Mouse (Mus musculus) CH12.LX (cell line): Measurements from ENCODE around the gene Gria2. TPM values are rescaled to one million over a fixed set of nuclear protein-coding genes. Genes with fewer than 3 reads are reported as not detected.

Source experiments
- DNase-seq: peaks from one replicate; pipeline ENCODE4 v3.0.0-alpha.2; 2013; ENCODE audit errors: extremely low read depth
- H3K27ac ChIP-seq: 2 replicates; pipeline ENCODE4 v1.5.1; 2012; ENCODE audit warnings: low read depth, mild to moderate bottlenecking, control low read depth, moderate library complexity; ENCODE audit not compliant: insufficient read depth
- H3K27me3 ChIP-seq: replicated peaks from 2 replicates; pipeline ENCODE3; 2012; ENCODE audit warnings: inconsistent platforms
- H3K36me3 ChIP-seq, 2 experiments: replicated peaks in 1 of 2; 2 replicates each; pipeline versions ENCODE3 to v1.6.1; 2012; ENCODE audit warnings: inconsistent platforms in 1 of 2, low read length in 1 of 2, mild to moderate bottlenecking in 1 of 2, mixed read lengths in 1 of 2, moderate library complexity in 1 of 2; ENCODE audit not compliant: control insufficient read depth in 1 of 2, insufficient read depth in 1 of 2
- H3K4me1 ChIP-seq, 2 experiments: 2 replicates each; pipeline ENCODE4 v1.6.1; 2012; ENCODE audit warnings: inconsistent platforms in 1 of 2, moderate library complexity in 1 of 2; ENCODE audit not compliant: insufficient read depth in 2 of 2, control insufficient read depth in 1 of 2
- H3K4me2 ChIP-seq: 2 replicates; pipeline ENCODE4 v1.6.1; 2012; ENCODE audit warnings: low read depth, mild to moderate bottlenecking, control low read depth; ENCODE audit not compliant: poor library complexity, insufficient read depth, severe bottlenecking
- H3K4me3 ChIP-seq, 3 experiments: fragments of 150-350 bp in 1 of 3; sonication (generic) in 1 of 3; replicated peaks in 1 of 3; 2 replicates each; pipeline versions ENCODE3 to v1.5.1; 2011 to 2012; ENCODE audit warnings: low read depth in 2 of 3, low read length in 2 of 3, mild to moderate bottlenecking in 2 of 3, moderate library complexity in 2 of 3, control low read depth in 1 of 3, improper control_type of control experiment in 1 of 3, inconsistent platforms in 1 of 3, mixed read lengths in 1 of 3; ENCODE audit not compliant: poor library complexity in 1 of 3
- H3K79me2 ChIP-seq: replicated peaks from 2 replicates; pipeline ENCODE4 v1.6.1; 2012; ENCODE audit warnings: mild to moderate bottlenecking, moderate library complexity; ENCODE audit not compliant: control insufficient read depth, poor library complexity, insufficient read depth, severe bottlenecking; ENCODE audit errors: extremely low read depth
- H3K9ac ChIP-seq: 2 replicates; pipeline ENCODE4 v1.6.1; 2012; ENCODE audit warnings: low read depth, mild to moderate bottlenecking, control low read depth, moderate library complexity; ENCODE audit not compliant: insufficient read depth
- H3K9me3 ChIP-seq: replicated peaks from 2 replicates; pipeline ENCODE3; 2012; ENCODE audit warnings: low read length, inconsistent platforms, mixed read lengths
- CHD1 ChIP-seq: IDR thresholded peaks from 2 replicates; pipeline ENCODE4 v1.6.1; 2012; ENCODE audit warnings: low read depth, low read length, improper control_type of control experiment, inconsistent platforms
- CHD2 ChIP-seq: IDR thresholded peaks from 2 replicates; pipeline ENCODE4 v1.6.1; 2011; ENCODE audit warnings: low read length, improper control_type of control experiment
- CTCF ChIP-seq, 2 experiments: IDR thresholded peaks in 1 of 2; conservative IDR thresholded peaks in 1 of 2; 2 replicates each; pipeline ENCODE4 v1.5.1; 2011 to 2012; ENCODE audit warnings: low read depth in 2 of 2, low read length in 2 of 2, improper control_type of control experiment in 1 of 2, inconsistent platforms in 1 of 2, mild to moderate bottlenecking in 1 of 2, moderate library complexity in 1 of 2
- E2F4 ChIP-seq: IDR thresholded peaks from 2 replicates; pipeline ENCODE4 v1.6.1; 2011; ENCODE audit warnings: low read depth, low read length, improper control_type of control experiment; ENCODE audit not compliant: insufficient replicate concordance
- ELF1 ChIP-seq: IDR thresholded peaks from 2 replicates; pipeline ENCODE4 v1.6.1; 2014; ENCODE audit warnings: low read depth, mild to moderate bottlenecking, inconsistent platforms, low read length, improper control_type of control experiment
- ETS1 ChIP-seq: conservative IDR thresholded peaks from 2 replicates; pipeline ENCODE4 v1.6.1; 2012; ENCODE audit warnings: low read depth, mild to moderate bottlenecking, inconsistent platforms, low read length, improper control_type of control experiment, moderate library complexity
- GABPA ChIP-seq: IDR thresholded peaks from 2 replicates; pipeline ENCODE4 v1.6.1; 2012; ENCODE audit warnings: low read depth, low read length, improper control_type of control experiment, inconsistent platforms; ENCODE audit not compliant: insufficient replicate concordance
- HCFC1 ChIP-seq: IDR thresholded peaks from 2 replicates; pipeline ENCODE4 v1.6.1; 2012; ENCODE audit warnings: low read depth, mild to moderate bottlenecking, inconsistent platforms, low read length, improper control_type of control experiment
- MAFK ChIP-seq: IDR thresholded peaks from 2 replicates; pipeline ENCODE4 v1.6.1; 2011; ENCODE audit warnings: low read length, improper control_type of control experiment; ENCODE audit not compliant: insufficient replicate concordance
- MAZ ChIP-seq: IDR thresholded peaks from 2 replicates; pipeline ENCODE4 v1.6.1; 2012; ENCODE audit warnings: low read depth, mild to moderate bottlenecking, inconsistent platforms, low read length, improper control_type of control experiment, moderate library complexity
- MEF2A ChIP-seq: IDR thresholded peaks from 2 replicates; pipeline ENCODE4 v1.6.1; 2014; ENCODE audit warnings: low read depth, mild to moderate bottlenecking, inconsistent platforms, low read length, improper control_type of control experiment, borderline replicate concordance
- MYC ChIP-seq: IDR thresholded peaks from 2 replicates; pipeline ENCODE4 v1.6.1; 2011; ENCODE audit warnings: low read depth, mild to moderate bottlenecking, improper control_type of control experiment, low read length
- NELFE ChIP-seq: IDR thresholded peaks from 2 replicates; pipeline ENCODE4 v1.6.1; 2011; ENCODE audit warnings: low read depth, low read length, improper control_type of control experiment
- NRF1 ChIP-seq: IDR thresholded peaks from 2 replicates; pipeline ENCODE4 v1.6.1; 2014; ENCODE audit warnings: low read depth, mild to moderate bottlenecking, inconsistent platforms, low read length, improper control_type of control experiment, moderate library complexity
- PAX5 ChIP-seq: IDR thresholded peaks from 2 replicates; pipeline ENCODE4 v1.6.1; 2012; ENCODE audit warnings: low read length, inconsistent platforms, mixed read lengths
- POLR2A ChIP-seq: IDR thresholded peaks from 2 replicates; pipeline ENCODE4 v1.6.1; 2011; ENCODE audit warnings: low read depth, mild to moderate bottlenecking, improper control_type of control experiment, low read length
- POLR2AphosphoS2 ChIP-seq: IDR thresholded peaks from 2 replicates; pipeline ENCODE4 v1.6.1; 2011; ENCODE audit warnings: low read depth, low read length, improper control_type of control experiment
- RAD21 ChIP-seq: IDR thresholded peaks from 2 replicates; pipeline ENCODE4 v1.6.1; 2011; ENCODE audit warnings: low read depth, mild to moderate bottlenecking, low read length, improper control_type of control experiment, moderate library complexity
- SMC3 ChIP-seq: IDR thresholded peaks from 2 replicates; pipeline ENCODE4 v1.6.1; 2011; ENCODE audit warnings: low read depth, low read length, improper control_type of control experiment
- TBP ChIP-seq: conservative IDR thresholded peaks from 2 replicates; pipeline ENCODE4 v1.6.1; 2011; ENCODE audit warnings: low read depth, low read length, improper control_type of control experiment
- UBTF ChIP-seq: IDR thresholded peaks from 2 replicates; pipeline ENCODE4 v1.6.1; 2012; ENCODE audit warnings: low read depth, mild to moderate bottlenecking, inconsistent platforms, low read length, improper control_type of control experiment, moderate library complexity
- USF1 ChIP-seq: IDR thresholded peaks from 2 replicates; pipeline ENCODE4 v1.6.1; 2014; ENCODE audit warnings: low read depth, mild to moderate bottlenecking, inconsistent platforms, low read length, improper control_type of control experiment
- USF2 ChIP-seq: conservative IDR thresholded peaks from 2 replicates; pipeline ENCODE4 v1.6.1; 2011; ENCODE audit warnings: low read depth, low read length, improper control_type of control experiment
- ZKSCAN1 ChIP-seq: IDR thresholded peaks from 2 replicates; pipeline ENCODE4 v1.6.1; 2012; ENCODE audit warnings: low read depth, inconsistent platforms, low read length, improper control_type of control experiment, borderline replicate concordance
- ZMIZ1 ChIP-seq: IDR thresholded peaks from 2 replicates; pipeline ENCODE4 v1.6.1; 2012; ENCODE audit warnings: low read depth, mild to moderate bottlenecking, inconsistent platforms, low read length, improper control_type of control experiment
- ZNF384 ChIP-seq: IDR thresholded peaks from 2 replicates; pipeline ENCODE4 v1.6.1; 2012; ENCODE audit warnings: low read depth, low read length, improper control_type of control experiment, inconsistent platforms
- dilution Hi-C: fragments of 300-500 bp; cut with MboI; formaldehyde crosslinking; loops from 2 replicates; pipeline ENCODE4 v1.14.3; 2020; ENCODE audit warnings: low sequenced_read_pairs; ENCODE audit not compliant: extremely low pct_unique_long_range_greater_than_20kb, extremely low pct_ligation_motif_present
- in situ Hi-C: fragments of 300-500 bp; cut with MboI; formaldehyde crosslinking; loops from 3 replicates; pipeline ENCODE4 v1.14.3; 2019; ENCODE audit warnings: low sequenced_read_pairs, low pct_ligation_motif_present, low pct_unique_long_range_greater_than_20kb, mixed read lengths
- polyA plus RNA-seq: library from polyadenylated mRNA; unstranded; fragments of >175 nt; gene quantifications from 2 replicates; pipeline ENCODE4 v1.2.1, GENCODE M21; 2012; ENCODE audit warnings: low read depth; ENCODE audit not compliant: insufficient read length
- total RNA-seq, 2 experiments: library from RNA; depleted of rRNA; stranded (reverse); fragments of 300-350 nt in 1 of 2; fragments of >200 nt in 1 of 2; gene quantifications; 2 replicates each; pipeline ENCODE4 v1.2.3; 2012 to 2014

Gria2 gene
- total and polyA plus RNA-seq, 3 experiments, result not detected

GRCm38 (mm10) chr3:80694965-80695364, 107.7 kb downstream of the Gria2 start:
- in situ Hi-C loops (no loop called here), dilution Hi-C loops (no loop called here)

GRCm38 (mm10) chr3:80665105-80665504, 137.5 kb downstream of the Gria2 start:
- TF ChIP-seq NRF1 (no peak), PAX5 (no peak), NELFE (no peak), ZMIZ1 (no peak), SMC3 (no peak), ETS1 (no peak), MEF2A (no peak), GABPA (no peak), MAFK (no peak), CHD1 (no peak), CHD2 (no peak), USF2 (no peak), UBTF (no peak), USF1 (no peak), POLR2A (no peak), ELF1 (no peak), ZNF384 (no peak)
- dilution Hi-C loops, result no loop called here

More at GRCm38 (mm10) chr3:80694965-80695364, 107.7 kb downstream of the Gria2 start:
- Histone ChIP-seq H3K27me3 (no peaks in the 10 kb centered on the region), H3K4me3 (no peak overlapping the region), H3K9ac (no peak overlapping the region), H3K36me3 (no peaks in the 10 kb centered on the region), H3K79me2 (no peaks in the 10 kb centered on the region), H3K9me3 (no peaks in the 10 kb centered on the region), H3K27ac (no peak overlapping the region), H3K4me1 (no peaks in the 10 kb centered on the region), H3K4me2 (no peak overlapping the region)
- no peak for DNase-seq
- TF ChIP-seq ZKSCAN1, result no peak
- TF ChIP-seq CTCF (conservative IDR thresholded peaks at IDR 0.05 in 1 of 2, IDR thresholded peaks at IDR 0.05 in 1 of 2; ENCODE audit: low read depth in 2 of 2, low read length in 2 of 2), result no peak
- no peak for TF ChIP-seq POLR2AphosphoS2
- no peak for TF ChIP-seq ELF1
- no peak for TF ChIP-seq MAZ
- TF ChIP-seq HCFC1, result no peak
- no peak for TF ChIP-seq ZNF384
- no peak for TF ChIP-seq POLR2A
- no peak for TF ChIP-seq CHD2
- no peak for TF ChIP-seq RAD21
- no peak for TF ChIP-seq PAX5
- no peak for TF ChIP-seq UBTF
- TF ChIP-seq CHD1, result no peak
- TF ChIP-seq USF2, result no peak
- no peak for TF ChIP-seq MYC
- no peak for TF ChIP-seq E2F4
- TF ChIP-seq TBP, result no peak
- TF ChIP-seq ZMIZ1, result no peak

More at GRCm38 (mm10) chr3:80665105-80665504, 137.5 kb downstream of the Gria2 start:
- H3K27me3 ChIP-seq, result no peaks in the 10 kb centered on the region
- H3K4me1 ChIP-seq, result no peaks in the 10 kb centered on the region
- no peak overlapping the region for H3K9ac ChIP-seq
- H3K27ac ChIP-seq, result no peak overlapping the region
- in situ Hi-C loops, result no loop called here
- H3K9me3 ChIP-seq, result no peaks in the 10 kb centered on the region
- no peak overlapping the region for H3K4me3 ChIP-seq
- no peaks in the 10 kb centered on the region for H3K79me2 ChIP-seq
- no peak for DNase-seq
- no peak overlapping the region for H3K4me2 ChIP-seq
- H3K36me3 ChIP-seq, result no peaks in the 10 kb centered on the region
